Mouse (Mus musculus) 3134 (cell line): Measurements from ENCODE around the gene Cad.
A peak's percentile ranks its signal among the peaks of the same experiment; 100 is the strongest.

Experiments used
- DNase-seq: peaks from one replicate; pipeline ENCODE4 v3.0.0-alpha.2; 2011; ENCODE audit warnings: low spot score; ENCODE audit not compliant: insufficient read length; ENCODE audit errors: extremely low read depth

The Cad gene

DNA sequence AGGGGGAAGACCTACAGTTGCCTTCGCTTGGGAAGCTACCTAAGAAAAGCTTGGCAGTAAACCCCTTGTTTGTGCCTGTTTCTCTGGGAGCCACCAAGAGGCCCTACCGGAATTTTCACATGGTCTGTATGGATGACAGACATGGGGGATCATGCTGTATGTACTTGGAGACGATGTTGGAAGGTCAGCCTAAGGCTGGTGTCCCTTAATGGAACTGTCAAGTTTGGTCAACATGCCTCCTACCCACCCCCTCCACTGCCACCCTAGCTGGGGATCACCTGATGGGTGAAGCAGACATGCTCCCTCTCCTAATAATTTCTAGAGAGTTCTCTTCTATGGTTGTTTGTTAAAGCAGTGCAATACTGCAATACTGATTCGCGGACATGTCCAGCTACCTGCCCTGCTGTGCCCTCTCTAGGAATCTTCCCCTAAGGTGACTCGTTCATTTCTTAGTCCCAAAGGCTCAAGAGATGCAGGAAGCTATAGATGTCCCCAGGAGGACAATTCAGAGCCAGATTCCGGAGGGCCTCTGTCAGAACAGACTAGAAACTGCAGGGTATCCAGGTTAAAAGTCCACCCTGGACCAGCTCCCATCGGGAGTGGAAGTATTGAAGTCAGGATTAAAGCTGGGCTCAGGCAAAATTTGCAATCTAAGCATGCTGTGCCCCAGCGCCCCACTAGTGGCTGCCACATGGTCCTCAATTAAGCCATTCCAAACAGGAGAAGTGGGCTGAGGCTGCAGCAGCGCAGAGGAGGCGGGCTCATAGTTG is 41.3 kb downstream of the Cad start:
- no peak for DNase-seq

- DNase-seq, result no peak
Observed at GRCm38 (mm10) chr5:31105814-31106335, 51.3 kb downstream of the Cad start, which contains the start of gene Dnajc5g. TSS of gene Dnajc5g (plus strand) at chr5:31106285.

- DNase-seq, result no peak
Observed at GRCm38 (mm10) chr5:31108000-31108490, 53.5 kb downstream of the Cad start, which contains the start of gene Slc30a3. TSS of gene Slc30a3 (minus strand) at chr5:31108237.

GRCm38 (mm10) chr5:31110781-31111180 is 56.2 kb downstream of the Cad start:
- DNase-seq, result no peak

GRCm38 (mm10) chr5:31116354-31116753 is 61.8 kb downstream of the Cad start, which contains the start of gene Trim54:
TSS of gene Trim54 (plus strand) at chr5:31116712.
- no peak for DNase-seq

GRCm38 (mm10) chr5:31116912-31117311 is 62.3 kb downstream of the Cad start:
- DNase-seq, result peak; percentile 19

GRCm38 (mm10) chr5:31121111-31121510 is 66.5 kb downstream of the Cad start:
- no peak for DNase-seq

DNA sequence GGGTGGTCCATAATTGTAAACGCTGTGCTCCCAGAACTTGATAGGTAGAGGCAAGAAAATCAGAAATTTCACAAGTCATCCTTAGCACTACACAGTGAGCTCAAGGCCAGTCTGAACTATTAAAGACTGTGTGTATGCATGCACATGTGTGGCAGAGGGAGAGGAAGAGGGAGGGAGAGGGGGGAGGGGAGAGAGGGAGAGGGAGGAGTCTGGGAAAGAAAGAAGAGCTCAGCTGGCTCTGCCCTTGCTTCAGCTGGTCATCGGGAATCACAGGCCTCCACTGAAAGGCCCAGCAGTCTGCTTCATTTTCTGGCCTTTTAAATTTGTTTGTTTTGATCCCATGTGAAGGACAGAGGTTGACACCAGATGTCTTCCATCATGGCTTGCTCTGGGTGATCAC is 68.9 kb downstream of the Cad start:
- DNase-seq, result no peak

GRCm38 (mm10) chr5:31126050-31126449 is 71.5 kb downstream of the Cad start:
- no peak for DNase-seq
